Mouse (Mus musculus): ENCODE results near the gene Col11a1. TPM values are rescaled to one million over a fixed set of nuclear protein-coding genes. Genes with fewer than 3 reads are reported as not detected.

Col11a1 gene
- 12.3 and 18.6 TPM in 2 replicates for polyA plus RNA-seq (2016; fragmentation: Nextera tagmentation; extraction: Ambion mirVana)

- DNase-seq (ENCODE audit: low spot score), result peak; percentile 96
- Histone ChIP-seq H3K4me3 (peak within 1 kb of the TSS; percentile 63), H3K27me3 (ENCODE audit: insufficient read depth, poor library complexity, severe bottlenecking) (no peaks in the 10 kb centered on the region), H3K4me1 (replicated peaks) (peaks cover 18% of the 10 kb centered on the region), H3K9me3 (no peaks in the 10 kb centered on the region), H3K27ac (peak within 1 kb of the TSS; percentile 86), H3K36me3 (no peaks in the 10 kb centered on the region)
- WGBS, result 1% methylated on average over 19 of the region's 19 CpGs
Measured at GRCm38 (mm10) chr3:114029971-114030635, at the start of gene Col11a1. TSS of gene Col11a1 (plus strand) at chr3:114030540.

GRCm38 (mm10) chr3:113990936-113991335, 39.4 kb upstream of the Col11a1 start:
- no peaks in the 10 kb centered on the region for H3K36me3 ChIP-seq
- H3K9me3 ChIP-seq, result no peaks in the 10 kb centered on the region
- no peak overlapping the region for H3K27ac ChIP-seq
- H3K27me3 ChIP-seq (ENCODE audit: insufficient read depth, poor library complexity, severe bottlenecking), result no peaks in the 10 kb centered on the region
- no peak overlapping the region for H3K4me3 ChIP-seq
- no peak for DNase-seq (ENCODE audit: low spot score)
- 89% methylated on average over 6 of the region's 6 CpGs for WGBS
- no peaks in the 10 kb centered on the region for H3K4me1 ChIP-seq (replicated peaks)

DNA sequence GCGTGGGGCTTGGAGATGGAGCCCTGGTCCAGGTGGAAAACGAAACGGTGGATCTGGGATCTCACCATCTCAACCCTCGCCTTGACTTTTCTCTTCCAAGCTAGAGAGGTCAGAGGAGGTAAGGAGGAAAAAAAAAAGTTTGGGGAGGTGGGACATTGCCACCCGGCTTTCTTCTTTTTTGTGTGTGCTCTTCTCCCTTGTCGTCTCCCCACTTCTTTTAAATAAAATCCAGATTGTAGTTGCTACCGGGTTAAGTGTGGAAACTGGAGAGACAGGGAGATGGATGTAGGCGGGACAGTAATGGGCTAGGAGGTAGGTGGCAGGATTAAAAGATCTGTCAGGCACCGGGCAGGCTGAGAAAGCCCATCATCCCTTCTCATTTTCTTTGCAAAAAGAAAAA, 546 bp downstream of the Col11a1 start:
- H3K36me3 ChIP-seq, result no peaks in the 10 kb centered on the region
- H3K27ac ChIP-seq, result peak overlapping the region; percentile 86
- no peaks in the 10 kb centered on the region for H3K9me3 ChIP-seq
- WGBS, result under 1% methylated on average over 9 of the region's 9 CpGs
- no peaks in the 10 kb centered on the region for H3K27me3 ChIP-seq (ENCODE audit: insufficient read depth, poor library complexity, severe bottlenecking)
- H3K4me3 ChIP-seq, result peak overlapping the region; percentile 63
- no peak for DNase-seq (ENCODE audit: low spot score)
- H3K4me1 ChIP-seq (replicated peaks), result peaks cover 18% of the 10 kb centered on the region

DNA sequence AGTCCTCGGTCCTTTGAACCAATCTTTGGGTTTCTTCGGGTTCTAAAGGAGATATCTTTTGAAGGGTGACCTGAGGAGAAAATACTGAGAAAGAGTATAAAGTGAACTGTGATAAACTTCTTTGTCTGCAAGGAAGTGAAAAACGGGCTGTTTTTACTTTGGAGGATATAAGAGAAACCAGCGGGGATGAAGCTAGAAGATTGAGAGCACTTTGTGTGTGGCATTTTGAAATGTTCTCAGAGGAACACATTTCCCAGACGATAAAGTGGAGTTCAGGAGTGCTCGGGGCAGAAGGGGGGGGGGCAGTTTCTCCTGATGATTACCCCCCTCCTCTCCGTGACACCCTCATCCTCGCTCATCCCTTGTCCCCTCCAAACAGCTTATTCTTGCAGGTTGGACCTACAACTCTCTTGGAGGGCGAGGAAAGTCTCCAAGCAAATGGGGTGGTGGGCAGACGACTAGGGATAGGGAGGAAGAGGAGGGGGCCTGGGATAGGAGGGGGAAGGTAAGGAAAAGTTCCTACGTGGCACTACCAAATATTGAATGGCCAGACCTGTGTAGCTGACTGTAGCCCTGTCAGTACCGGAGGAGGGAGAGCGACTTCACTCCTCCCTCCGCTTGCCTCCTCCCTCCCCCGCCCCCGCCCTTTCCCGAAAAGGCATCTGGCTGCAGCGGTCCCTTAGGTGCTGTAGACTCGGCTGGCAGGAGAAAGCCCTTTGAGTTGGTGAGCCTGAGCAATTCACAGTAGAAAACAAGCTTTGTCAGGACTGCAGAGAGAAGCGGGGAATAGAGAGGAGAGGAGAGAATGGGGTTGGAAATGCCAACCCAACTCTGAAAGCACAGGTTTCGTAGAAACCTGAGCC, 1.2 kb downstream of the Col11a1 start:
- Histone ChIP-seq H3K27ac (peak overlapping the region; percentile 86), H3K4me1 (replicated peaks) (peaks cover 18% of the 10 kb centered on the region), H3K4me3 (peak overlapping the region; percentile 63), H3K36me3 (no peaks in the 10 kb centered on the region), H3K27me3 (ENCODE audit: insufficient read depth, poor library complexity, severe bottlenecking) (no peaks in the 10 kb centered on the region), H3K9me3 (no peaks in the 10 kb centered on the region)
- DNase-seq (ENCODE audit: low spot score), result peak; percentile 53
- WGBS, result 2% methylated on average over 21 of the region's 21 CpGs

DNA sequence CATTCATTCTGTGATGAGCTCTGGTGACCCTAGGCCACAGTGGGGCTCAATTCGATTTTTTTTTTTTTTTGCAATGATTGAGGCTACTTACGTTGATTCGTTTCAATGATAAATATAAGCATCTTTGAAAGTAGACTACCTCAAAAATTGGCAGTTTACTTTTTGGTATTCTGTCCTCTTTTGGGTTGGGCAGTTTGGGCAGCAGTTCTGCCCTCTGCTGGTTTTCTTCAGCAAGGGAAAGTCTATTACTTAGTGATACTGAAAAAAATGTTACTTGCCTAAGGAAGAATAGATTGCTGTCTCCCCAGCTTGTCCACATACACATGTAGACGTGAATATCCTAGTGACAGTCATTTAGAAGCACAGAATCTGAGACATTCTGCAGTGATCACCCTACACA, 2.0 kb downstream of the Col11a1 start:
- Histone ChIP-seq H3K9me3 (no peaks in the 10 kb centered on the region), H3K36me3 (no peaks in the 10 kb centered on the region), H3K4me1 (replicated peaks) (peaks cover 18% of the 10 kb centered on the region), H3K4me3 (peak overlapping the region; percentile 63), H3K27ac (peak overlapping the region; percentile 86; the same call in 1 of the 2 replicates), H3K27me3 (ENCODE audit: insufficient read depth, poor library complexity, severe bottlenecking) (no peaks in the 10 kb centered on the region)
- peak; percentile 13 for DNase-seq (ENCODE audit: low spot score)
- 4% methylated on average over 4 of the region's 4 CpGs for WGBS

DNA sequence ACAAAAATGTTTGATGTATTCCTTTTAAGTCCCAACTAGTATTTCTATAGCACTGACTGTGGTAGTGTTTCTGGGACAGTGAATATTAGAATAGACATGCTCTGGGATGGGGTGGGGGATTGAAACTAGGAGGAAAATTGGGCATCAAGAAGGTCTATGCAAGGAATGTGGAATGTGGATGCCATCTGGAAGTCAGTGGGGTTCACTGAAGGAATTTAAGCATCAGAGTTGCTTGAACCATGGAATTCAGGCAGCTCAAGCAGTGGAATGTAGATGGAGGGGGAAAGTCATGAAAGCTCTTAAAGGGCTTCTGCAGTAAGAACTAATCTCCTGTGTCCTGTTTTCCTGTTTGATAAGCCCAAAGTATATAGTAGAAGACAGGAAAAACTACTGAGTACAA, 22.1 kb downstream of the Col11a1 start:
- no peaks in the 10 kb centered on the region for H3K36me3 ChIP-seq
- no peak overlapping the region for H3K27ac ChIP-seq
- H3K9me3 ChIP-seq, result no peaks in the 10 kb centered on the region
- DNase-seq (ENCODE audit: low spot score), result no peak
- H3K4me1 ChIP-seq (replicated peaks), result no peaks in the 10 kb centered on the region
- no peak overlapping the region for H3K4me3 ChIP-seq
- no peaks in the 10 kb centered on the region for H3K27me3 ChIP-seq (ENCODE audit: insufficient read depth, poor library complexity, severe bottlenecking)

GRCm38 (mm10) chr3:114053501-114053900, 23.2 kb downstream of the Col11a1 start:
- WGBS, result 82% methylated on average over 3 of the region's 3 CpGs
- H3K27me3 ChIP-seq (ENCODE audit: insufficient read depth, poor library complexity, severe bottlenecking), result no peaks in the 10 kb centered on the region

DNA sequence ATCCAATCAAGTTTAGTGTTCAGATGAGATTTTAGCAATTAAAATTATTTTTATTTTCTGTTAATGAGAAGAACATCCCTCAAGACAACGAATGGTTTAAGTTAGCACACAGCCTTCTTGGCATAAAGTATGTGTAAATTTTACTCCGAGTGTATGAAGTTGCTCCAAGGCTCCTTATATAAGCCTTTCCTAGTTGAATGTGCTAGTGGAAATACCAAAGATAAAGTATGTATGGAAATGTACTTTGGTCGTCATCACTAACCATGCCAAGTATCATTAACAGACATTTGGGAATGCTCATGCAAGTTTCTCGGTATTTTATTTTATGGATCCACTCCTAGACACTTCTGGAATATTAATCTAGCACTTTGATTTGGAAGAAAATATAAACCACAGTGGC, 34.8 kb downstream of the Col11a1 start:
- WGBS, result 90% methylated on average over 4 of the region's 4 CpGs
- H3K27ac ChIP-seq, result no peak overlapping the region
- no peak for DNase-seq (ENCODE audit: low spot score)
- H3K4me3 ChIP-seq, result no peak overlapping the region
- no peaks in the 10 kb centered on the region for H3K27me3 ChIP-seq (ENCODE audit: insufficient read depth, poor library complexity, severe bottlenecking)
- H3K9me3 ChIP-seq, result no peaks in the 10 kb centered on the region
- no peaks in the 10 kb centered on the region for H3K4me1 ChIP-seq (replicated peaks)
- H3K36me3 ChIP-seq, result peaks cover 9% of the 10 kb centered on the region; the same call in 1 of the 2 replicates

More at GRCm38 (mm10) chr3:114053501-114053900, 23.2 kb downstream of the Col11a1 start:
- Histone ChIP-seq H3K9me3 (no peaks in the 10 kb centered on the region), H3K36me3 (no peaks in the 10 kb centered on the region), H3K4me1 (replicated peaks) (no peaks in the 10 kb centered on the region), H3K4me3 (no peak overlapping the region), H3K27ac (no peak overlapping the region)
- DNase-seq (ENCODE audit: low spot score), result no peak

DNA sequence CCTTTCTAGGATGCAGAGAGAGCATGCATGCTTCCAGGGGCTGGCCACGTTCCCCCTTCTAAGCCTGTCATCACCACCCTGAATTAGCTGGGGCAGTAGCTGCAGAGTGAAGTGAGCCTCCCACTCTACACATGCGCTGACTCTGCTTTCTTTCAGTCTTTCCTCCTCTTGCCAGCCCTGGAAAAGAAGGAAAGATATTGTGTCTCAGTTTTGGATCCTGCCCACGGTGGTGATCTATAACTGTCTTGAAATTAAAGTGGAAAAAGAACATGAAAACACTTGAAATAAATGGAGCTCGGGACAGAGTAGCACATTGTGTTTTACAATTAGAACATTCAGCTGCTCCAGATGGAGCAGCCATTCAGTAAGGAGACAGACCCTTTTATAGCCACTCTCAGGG, 35.2 kb downstream of the Col11a1 start:
- 65% methylated on average over 4 of the region's 4 CpGs for WGBS

GRCm38 (mm10) chr3:114099335-114099734, 69.0 kb downstream of the Col11a1 start:
- H3K36me3 ChIP-seq, result no peaks in the 10 kb centered on the region
- WGBS, result 84% methylated on average over 7 of the region's 7 CpGs
- no peaks in the 10 kb centered on the region for H3K4me1 ChIP-seq (replicated peaks)
- H3K27ac ChIP-seq, result no peak overlapping the region
- H3K27me3 ChIP-seq (ENCODE audit: insufficient read depth, poor library complexity, severe bottlenecking), result no peaks in the 10 kb centered on the region
- H3K4me3 ChIP-seq, result no peak overlapping the region
- H3K9me3 ChIP-seq, result no peaks in the 10 kb centered on the region
- no peak for DNase-seq (ENCODE audit: low spot score)

More for the DNA sequence above, 35.2 kb downstream of the Col11a1 start:
- Histone ChIP-seq H3K4me1 (replicated peaks) (no peaks in the 10 kb centered on the region), H3K4me3 (no peak overlapping the region), H3K9me3 (no peaks in the 10 kb centered on the region), H3K27me3 (ENCODE audit: insufficient read depth, poor library complexity, severe bottlenecking) (no peaks in the 10 kb centered on the region), H3K36me3 (peaks cover 9% of the 10 kb centered on the region; the same call in 1 of the 2 replicates), H3K27ac (no peak overlapping the region)
- DNase-seq (ENCODE audit: low spot score), result no peak

DNA sequence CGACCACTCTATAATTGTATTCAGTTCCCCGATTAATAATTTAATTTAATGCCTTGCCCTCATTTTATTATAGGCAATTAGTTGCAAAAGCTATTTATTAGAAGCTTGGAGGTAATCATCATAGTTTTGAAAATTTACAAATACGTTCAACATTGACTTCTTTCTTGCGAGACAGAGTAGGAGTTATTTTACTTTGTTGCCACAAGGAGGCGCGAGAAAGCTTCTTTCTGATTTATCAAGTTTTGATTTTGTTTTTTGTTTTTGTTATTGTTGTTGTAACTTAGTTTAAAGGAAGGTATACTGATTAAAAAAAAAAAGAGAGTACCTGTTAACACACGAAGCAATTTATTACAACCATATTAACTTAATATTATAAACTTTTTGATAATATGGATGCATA, 76.8 kb downstream of the Col11a1 start:
- Histone ChIP-seq H3K4me3 (no peak overlapping the region), H3K27me3 (ENCODE audit: insufficient read depth, poor library complexity, severe bottlenecking) (no peaks in the 10 kb centered on the region), H3K27ac (no peak overlapping the region), H3K36me3 (no peaks in the 10 kb centered on the region), H3K4me1 (replicated peaks) (no peaks in the 10 kb centered on the region), H3K9me3 (no peaks in the 10 kb centered on the region)
- 30% methylated on average over 7 of the region's 7 CpGs for WGBS
- DNase-seq (ENCODE audit: low spot score), result no peak

DNA sequence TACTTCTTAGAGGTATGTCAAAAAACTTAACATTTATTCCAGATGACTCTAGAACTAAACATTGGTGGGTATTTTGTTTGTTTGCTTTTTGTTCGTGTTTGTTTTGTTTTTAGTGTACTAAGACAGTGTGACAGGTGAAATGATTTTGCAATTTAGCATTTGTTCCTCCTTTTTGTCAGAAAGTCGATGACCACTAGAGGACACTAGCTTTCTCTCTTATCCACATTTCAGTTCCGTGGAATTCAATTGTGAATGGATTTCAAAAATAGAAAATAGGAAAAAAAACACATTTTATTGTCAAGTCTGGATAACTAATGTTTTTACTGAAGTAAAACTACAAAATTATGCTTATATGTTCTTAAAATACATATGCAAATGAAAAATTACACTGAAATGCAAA, 116.8 kb downstream of the Col11a1 start:
- no peaks in the 10 kb centered on the region for H3K4me1 ChIP-seq (replicated peaks)
- H3K27me3 ChIP-seq (ENCODE audit: insufficient read depth, poor library complexity, severe bottlenecking), result no peaks in the 10 kb centered on the region
- H3K4me3 ChIP-seq, result no peak overlapping the region
- no peaks in the 10 kb centered on the region for H3K36me3 ChIP-seq
- H3K9me3 ChIP-seq, result no peaks in the 10 kb centered on the region
- no peak for DNase-seq (ENCODE audit: low spot score)
- WGBS, result 28% methylated on average over 3 of the region's 3 CpGs
- H3K27ac ChIP-seq, result no peak overlapping the region

Measured in hindbrain, embryonic 10.5 days (tissue).